Mouse (Mus musculus): ENCODE data around the gene Oas1f.
"Not testable (repeated sequence)": the region's sequence is repeated elsewhere in the genome, so short reads cannot be mapped to it uniquely, and the experiment has no call there.

The Oas1f gene

DNA sequence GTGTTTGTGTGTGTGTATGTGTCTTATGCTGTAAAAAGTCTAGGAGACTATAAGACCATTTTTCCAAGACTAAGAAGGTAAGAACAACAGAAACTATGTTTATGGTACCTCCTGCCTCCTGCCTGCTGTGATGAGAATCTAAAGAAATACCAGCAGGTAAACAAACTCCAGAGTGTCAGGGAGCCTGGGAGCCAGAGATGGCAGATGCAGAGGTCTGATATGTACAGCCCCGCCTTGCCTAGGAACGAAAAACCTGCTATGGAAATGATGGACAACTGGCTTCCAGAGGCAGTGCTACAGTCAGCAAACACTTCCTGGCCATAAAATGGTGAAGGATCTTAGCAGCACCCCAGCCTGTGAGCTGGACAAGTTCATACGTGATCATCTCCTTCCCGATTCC lies at the start of gene Oas1f:
Oas1f (plus strand) TSS at position 301 of the 400 bp plus-strand sequence.
- no peak for DNase-seq (ENCODE audit: low spot score)

DNA sequence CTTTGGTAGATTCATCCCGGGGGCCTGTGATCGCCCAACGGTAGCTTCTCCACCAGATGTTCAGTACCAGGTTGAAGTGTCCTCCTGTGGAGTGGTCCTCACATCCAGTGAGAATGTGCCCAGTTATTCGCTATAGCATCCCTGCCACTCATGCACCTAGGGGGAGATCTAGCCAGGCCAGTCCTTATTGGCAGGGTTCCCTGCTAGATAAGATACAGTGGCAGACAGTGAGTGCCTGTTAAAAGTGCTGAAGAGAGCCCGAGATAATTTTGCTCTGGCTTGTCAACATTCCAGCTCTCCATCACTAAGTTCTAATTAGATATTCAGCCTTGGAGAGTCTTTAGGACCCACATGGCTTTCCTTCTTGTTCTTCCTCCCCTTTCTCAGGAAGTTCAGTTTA lies 49.0 kb upstream of the Oas1f start:
- not testable (repeated sequence) for DNase-seq (ENCODE audit: low spot score)

DNA sequence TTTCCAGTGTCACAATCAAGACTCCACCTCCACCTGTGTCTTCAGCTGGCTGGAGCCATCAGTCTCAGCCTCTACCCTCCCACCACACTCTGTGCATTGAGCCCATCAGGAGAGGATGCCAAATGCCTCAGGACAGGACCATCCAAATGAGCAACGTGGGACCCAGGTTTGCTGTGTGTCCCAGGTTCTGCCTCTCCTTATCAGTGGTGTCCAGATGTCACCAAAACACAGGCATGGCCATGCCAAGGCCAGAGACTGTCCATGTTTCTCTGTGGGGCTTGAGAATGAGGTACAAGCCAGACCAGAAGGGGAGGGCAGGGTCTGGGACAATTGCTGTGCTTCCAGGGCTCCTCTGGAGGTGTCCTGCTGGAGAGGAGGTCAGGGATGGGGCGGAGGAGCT lies 48.2 kb upstream of the Oas1f start:
- DNase-seq (ENCODE audit: low spot score) = not testable (repeated sequence)

DNA sequence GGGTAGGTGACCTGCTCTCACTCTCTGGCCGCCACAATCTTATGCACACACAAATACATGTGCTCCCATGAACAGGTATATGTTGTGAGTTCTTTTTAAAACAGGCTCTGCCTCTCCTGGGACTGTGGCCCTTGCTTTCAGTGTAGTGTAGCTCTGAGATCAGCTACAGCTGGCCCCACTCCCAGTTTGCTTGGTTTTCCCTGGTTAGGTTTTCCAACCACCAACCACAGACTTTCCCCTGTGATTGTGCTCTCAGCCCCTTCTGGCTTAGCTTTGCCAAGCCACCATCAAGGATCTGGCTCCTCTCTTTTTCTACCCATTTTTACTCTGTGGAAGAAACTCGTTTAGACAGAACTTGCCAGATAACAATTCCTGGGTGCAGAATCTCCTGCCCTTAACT lies 43.6 kb upstream of the Oas1f start:
- DNase-seq (ENCODE audit: low spot score) = no peak

DNA sequence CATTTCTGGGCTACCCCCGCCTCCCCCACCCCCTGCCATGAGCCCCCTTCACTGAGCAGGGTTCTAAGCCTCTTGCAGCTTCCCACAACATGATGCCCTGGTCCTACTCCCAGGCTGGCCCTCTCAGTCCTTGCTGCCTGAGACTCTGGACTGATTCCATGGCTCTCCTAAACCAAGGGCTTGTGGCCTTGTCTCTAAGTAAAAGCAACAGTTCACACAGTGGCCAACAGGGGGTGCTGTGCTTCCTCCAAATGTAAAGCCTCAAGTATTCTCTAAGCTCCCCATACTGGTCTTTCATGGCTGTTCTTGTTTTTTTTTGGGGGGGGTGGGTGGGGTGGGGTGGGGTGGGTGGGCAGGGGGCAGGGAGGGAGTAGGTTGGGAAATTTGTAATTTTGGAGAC lies 40.7 kb upstream of the Oas1f start:
- peak; percentile 54 for DNase-seq (ENCODE audit: low spot score)

DNA sequence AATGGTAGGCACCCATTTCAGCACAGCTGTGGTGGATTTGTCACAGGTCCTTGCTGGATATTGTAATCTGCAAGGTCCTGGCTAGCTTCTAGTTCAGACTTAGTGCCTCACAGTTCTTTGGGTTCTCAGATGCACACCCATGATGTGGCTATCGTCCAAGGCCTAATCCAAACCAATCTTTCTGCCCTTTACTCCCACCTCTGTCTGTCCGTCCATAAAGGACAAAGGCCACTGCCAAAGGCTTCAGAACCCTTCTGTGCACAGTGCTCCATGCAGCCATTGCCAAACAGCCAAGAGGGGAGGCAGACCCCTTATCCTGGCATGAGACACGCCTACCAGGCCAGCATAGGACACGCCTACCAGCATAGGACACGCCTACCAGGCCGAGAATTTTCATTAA lies 38.0 kb upstream of the Oas1f start:
- no peak for DNase-seq (ENCODE audit: low spot score)

DNA sequence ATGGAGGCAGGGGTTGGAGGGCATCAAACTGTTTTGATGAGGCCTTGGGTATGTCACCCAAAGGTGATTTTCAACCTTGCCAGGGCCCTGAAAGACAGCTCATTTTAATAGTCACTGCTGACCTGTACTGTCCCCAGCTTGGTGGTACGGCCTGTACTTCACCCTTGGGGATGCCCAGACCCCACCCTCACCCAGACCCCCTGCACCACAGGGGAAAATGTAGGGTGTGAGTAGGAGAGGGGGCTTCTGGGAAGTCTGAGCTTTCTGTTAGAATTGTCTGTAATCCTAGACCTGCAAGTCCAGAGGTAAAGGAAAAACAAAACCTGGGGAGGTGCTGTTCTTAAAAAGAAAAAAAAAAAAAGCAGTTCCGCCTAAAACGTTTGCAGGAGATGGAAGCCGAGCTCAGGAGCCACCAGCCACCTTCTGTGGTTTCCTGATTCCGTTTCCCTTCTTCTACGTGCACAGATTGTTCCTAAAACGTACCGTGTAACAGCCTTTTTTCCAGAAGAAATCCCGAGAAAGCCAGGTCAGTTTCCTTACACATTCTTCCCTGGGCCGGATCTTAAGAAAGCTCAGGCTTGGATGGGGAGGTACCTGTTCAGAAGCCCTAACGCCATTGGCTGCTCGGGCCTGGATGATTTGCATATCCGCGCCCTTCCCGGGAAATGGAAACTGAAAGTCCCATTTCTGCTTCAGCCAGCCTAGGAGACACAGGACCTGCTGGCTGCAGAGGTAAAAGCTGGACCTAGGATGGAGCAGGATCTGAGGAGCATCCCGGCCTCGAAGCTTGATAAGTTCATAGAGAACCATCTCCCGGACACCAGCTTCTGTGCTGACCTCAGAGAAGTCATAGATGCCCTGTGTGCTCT lies 35.0 kb upstream of the Oas1f start, which contains the start of gene Oas1c:
Oas1c (minus strand) TSS at position 564 of the 869 bp plus-strand sequence.
- DNase-seq (ENCODE audit: low spot score) = peak; percentile 75

DNA sequence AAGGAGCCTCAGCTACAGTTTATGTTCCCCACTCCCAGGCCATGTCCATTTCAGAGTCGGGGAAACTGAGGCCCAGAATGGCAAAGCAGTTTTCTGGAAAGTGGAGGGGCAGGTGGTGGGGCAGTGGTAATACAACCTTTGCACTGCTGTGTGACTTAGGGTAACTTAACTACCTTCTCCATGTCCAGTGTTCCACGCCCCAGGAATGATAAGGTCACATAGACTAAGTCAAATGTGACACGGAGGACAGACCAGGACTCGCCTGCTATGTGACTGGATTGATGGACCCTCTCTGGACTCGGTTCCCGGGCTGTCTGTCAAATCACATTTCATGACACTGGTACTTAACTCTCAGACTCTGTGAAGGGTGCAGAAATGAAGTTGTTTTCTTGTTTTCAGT lies 34.1 kb upstream of the Oas1f start:
- DNase-seq (ENCODE audit: low spot score) = no peak

DNA sequence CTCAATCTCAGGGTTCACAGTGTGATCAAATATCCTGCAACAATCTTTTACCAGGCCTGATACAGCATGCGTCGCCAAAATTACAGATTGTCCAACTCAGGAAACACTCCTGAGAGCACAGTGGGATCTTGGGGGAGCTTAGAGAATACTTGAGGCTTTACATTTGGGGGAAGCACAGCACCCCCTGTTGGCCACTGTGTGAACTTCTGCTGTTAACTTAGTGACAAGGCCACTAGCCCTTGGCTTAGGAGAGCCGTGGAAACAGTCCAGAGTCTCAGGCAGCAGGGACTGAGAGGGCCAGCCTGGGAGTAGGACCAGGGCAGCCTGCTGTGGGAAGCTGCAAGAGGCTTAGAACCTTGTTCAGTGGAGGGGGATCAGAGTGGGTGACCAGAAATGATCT lies 31.2 kb upstream of the Oas1f start:
- DNase-seq (ENCODE audit: low spot score) = peak; percentile 15

DNA sequence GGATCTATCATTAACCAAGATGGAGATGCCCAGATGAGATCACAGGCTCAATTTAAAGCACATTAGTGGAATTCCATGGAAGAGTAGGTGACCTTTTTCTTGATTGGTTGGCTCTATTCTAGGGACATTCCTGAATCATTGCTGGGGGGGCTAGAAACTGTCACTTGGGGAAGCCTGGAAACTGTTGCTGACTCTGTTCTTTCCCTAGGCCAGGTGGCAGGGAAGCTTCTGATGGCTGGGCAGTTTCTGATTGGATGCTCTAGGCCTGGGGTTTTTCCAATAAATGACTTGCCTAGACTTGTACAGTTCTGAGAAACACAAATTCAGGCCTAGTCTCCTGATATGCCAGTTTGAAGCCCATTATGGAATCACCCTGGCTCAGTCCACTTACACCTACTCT lies 28.2 kb upstream of the Oas1f start:
- DNase-seq (ENCODE audit: low spot score) = no peak

DNA sequence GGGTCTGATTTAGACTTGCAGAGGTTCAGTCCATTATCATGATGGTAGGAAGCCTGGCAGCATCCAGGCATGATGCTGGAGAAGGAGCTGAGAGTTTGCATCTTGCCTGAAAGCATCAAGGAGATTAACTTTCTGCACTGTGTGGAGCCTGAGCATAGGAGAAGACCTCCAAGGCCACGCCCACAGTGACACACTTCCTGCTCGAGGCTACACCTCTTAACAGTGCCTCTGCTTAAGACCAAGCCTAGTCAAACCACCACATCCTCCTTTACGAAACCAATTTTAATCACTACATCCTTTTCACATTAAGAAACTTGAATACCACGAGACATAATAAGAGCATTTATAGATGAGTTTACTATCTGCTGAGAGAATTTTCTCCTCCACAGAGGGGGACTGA lies 16.1 kb upstream of the Oas1f start:
- DNase-seq (ENCODE audit: low spot score) = no peak

DNA sequence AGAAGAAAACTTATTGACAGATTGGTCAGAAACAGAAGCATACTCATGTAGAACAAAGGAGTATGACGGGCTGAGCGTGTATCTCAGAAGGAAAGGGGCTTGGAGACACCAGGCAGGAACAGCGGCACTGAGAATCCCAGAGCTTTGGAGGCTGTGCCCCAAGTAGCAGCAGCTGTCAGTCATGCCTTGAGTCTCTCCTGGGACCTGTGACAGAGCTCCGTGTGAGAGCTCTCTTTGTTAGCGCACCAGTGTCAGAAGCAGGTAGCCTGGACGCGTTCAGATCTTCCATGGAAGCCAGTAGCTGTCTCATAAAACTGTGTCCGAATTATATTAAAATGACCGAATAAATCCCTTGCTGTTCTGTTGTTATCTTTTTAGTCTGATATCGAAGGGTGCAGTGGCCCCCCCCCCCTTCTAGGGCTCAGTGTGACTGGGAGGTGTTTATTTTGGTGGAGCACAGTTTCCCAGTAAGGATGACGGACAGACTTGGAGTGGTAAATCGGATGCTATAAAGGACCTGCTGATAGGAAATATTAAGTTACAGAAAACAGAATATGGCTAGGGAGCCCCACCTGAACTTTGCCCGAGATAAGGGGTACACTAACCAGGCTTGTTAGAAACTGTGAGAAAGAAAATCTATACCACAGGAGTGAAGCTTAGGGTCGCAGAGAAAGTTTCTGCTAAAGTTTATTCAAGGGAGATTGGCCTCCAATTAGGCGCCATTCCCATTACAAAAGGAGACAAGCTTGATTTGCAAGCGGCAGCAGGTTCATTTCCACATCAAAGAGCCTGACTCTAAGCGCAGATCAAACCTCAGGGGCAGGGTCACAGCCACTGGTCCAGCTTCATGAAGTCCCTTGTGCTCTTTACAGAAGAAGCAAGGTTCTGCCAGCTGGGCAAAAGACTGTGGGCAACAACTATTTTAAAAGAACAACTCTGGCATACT lies 13.6 kb upstream of the Oas1f start:
- DNase-seq (ENCODE audit: low spot score) = no peak

DNA sequence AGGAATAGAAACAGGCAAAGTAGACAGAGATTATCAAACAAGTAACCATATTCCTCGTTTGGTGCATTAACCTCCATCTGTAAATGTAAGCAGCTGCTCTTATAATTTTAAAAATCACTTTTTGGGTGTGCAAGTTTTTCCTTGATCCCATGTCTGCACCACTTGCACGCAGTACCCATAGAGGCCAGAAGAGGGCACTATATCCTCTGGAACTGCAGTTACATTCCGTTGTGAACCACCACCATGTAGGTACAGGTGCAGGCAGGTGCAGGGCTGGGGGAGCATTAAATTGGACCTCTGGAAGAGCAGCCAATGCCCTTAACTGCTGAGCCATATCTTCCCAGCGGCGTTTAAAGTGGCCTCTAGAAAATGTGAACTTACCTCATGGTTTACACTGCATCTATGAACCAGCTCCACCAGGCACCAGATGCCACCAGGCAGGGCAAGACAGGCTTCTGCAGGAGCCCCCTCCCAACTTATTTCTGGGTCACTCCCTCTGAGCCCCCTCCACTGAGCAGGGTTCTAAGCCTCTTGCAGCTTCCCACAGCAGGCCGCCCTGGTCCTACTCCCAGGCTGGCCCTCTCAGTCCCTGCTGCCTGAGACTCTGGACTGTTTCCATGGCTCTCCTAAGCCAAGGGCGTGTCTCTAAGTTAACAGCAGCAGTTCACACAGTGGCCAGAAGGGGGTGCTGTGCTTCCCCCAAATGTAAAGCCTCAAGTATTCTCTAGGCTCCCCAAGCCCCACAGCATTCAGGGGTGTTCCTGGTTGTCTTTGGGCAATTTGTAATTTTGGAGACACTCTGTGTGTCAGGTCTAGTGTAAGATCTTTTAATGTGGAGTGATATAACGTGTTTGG lies 10.2 kb upstream of the Oas1f start:
- DNase-seq (ENCODE audit: low spot score) = peak; percentile 55

DNA sequence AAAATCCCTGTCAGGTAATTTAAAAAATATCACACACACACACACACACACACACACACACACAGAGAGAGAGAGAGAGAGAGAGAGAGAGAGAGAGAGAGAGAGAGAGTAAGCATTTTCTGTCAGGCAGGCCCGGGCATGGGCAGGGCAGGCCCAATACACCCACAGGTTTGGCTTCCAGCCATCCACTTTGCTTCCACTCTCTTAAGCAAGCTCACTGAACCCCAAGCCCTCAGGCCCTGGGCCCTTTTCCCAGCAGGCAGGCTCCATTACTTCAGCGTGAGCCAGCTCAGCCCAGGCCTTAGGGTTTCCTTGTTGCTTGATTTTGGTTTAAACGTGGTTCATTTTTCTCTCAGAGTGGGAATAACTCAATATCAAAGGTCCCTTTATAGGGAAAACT lies 2.5 kb upstream of the Oas1f start:
- no peak for DNase-seq (ENCODE audit: low spot score)

DNA sequence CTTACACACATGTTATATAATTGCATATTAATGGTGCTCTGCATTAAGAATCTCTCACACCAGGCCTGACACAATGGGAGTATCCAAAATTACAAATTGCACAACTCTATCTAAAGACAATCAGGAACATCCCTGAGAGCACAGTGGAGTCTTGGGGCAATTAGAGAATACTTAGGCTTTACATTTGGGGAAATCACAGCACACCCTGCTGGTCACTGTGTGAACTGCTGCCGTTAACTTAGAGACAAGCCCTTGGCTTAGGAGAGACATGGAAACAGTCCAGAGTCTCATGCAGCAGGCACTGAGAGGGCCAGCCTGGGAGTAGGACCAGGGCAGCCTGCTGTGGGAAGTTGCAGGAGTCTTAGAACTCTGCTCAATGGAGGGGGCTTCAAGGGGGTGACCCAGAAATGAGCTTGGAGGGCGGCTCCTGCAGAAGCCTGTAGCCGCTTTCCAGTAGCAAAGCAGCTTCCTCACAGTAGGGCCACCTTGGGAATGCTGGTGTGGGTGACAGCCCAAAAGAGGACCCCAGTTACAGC lies 2.5 kb downstream of the Oas1f start:
- peak; percentile 56 for DNase-seq (ENCODE audit: low spot score)

DNA sequence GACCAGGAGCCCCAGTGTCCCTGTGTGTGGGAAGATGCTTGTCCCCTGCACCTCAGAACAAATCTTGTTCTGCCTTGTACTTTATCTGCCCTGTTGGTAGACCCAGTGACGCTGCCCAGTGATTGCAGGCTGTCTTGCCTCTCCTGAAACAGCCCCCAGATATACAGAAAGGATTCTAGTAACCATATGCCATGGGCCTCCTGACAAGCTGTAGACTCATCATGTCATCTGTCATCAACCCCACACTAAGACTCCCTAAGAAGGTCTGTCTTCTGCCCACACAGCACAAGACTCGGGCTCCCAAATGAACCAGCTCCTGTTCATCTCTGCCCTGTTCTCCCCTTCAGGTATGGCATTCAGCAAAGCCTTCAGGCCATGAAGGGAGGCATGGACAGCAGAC lies 12.1 kb downstream of the Oas1f start:
- peak; percentile 13 for DNase-seq (ENCODE audit: low spot score)

DNA sequence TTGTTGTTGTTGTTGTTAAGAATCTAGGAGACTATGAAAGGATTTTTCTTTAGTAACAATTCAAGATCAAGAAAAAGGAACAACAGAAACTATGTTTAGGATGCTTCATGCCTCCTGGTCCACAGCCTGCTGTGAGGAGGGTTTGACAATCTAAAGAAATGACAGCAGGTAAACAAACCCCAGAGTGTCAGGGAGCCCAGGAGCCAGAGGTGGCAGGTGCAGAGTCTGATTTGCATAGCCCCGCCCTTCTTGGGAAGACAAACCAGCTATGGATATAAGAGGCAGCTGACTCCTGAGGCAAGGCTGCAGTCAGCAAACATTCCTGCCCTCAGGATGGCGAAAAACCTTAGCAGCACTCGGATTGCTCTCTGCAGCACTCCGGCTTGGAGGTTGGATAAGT lies 14.0 kb downstream of the Oas1f start, which contains the start of gene Oas1h:
Oas1h (plus strand) TSS at position 301 of the 400 bp plus-strand sequence.
- DNase-seq (ENCODE audit: low spot score) = no peak

DNA sequence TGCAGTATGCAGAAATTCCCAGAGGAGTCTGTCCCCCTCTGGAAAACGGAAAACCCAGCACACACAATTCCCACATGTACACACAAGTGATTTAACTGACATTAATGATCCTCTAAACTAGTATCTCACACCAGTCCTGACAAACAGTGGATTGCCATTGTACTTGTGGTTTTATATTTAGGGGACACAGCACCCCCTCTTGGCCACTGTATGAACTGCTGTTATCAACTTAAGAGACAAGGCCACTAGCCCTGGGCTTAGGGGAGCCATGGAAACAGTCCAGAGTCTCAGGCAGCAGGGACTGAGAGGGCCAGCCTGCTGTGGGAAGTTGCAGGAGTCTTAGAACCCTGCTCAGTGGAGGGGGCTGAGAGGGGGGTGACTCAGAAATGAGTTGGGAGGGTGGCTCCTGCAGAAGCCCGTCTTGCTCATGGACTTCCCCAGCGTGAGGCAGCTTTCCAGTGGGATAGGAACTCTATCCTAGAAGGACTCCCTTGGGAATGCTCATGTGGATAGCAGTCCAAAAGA lies 18.2 kb downstream of the Oas1f start:
- DNase-seq (ENCODE audit: low spot score) = peak; percentile 25

DNA sequence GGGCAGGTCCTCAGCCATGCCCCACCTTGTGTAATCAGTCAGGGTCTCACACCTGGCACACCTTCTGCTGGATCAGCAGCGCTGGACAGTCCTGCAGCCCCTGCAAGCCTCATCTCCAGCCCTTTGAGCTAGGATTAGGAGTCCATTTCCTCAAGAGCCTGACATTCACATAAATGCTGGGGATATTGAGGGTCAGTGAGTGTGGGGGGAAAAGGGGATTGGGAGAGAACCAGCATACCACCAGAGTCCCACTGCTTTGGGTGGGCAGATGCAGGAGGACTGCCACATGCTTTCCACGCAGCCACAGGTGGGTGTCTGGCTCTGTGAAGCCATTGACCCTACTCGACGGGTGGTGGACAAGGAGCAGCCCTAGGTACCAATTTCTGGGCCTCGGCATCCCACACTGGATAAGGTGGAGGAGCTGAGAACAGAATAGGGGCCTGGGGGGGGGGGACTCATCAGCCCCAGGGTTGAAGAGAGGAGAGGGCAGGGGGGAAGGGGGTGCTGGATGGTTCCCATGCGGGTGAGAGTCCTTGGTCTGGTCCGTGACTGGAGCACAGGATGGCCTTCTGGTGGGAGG lies 22.4 kb downstream of the Oas1f start:
- DNase-seq (ENCODE audit: low spot score) = no peak

DNA sequence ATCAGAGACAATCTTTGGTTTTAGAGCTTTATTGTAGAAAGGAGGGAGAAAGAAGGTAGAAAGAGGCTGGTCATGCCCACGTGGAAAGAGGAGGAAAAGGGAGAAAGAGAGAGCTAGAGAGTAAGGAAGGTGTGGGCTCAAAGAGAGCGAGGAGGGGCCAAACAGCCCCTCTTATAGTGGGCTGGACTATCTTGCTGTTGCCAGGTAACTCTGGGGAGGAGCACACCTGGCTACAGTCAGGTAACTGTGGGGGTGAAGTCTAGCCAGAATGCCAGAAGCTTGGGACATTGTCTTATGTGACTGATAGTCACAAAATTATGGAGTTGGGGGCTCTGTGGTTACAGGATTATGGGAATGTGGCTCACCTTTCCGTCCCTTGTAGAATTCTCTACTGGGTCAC lies 22.9 kb downstream of the Oas1f start:
- DNase-seq (ENCODE audit: low spot score) = no peak

DNA sequence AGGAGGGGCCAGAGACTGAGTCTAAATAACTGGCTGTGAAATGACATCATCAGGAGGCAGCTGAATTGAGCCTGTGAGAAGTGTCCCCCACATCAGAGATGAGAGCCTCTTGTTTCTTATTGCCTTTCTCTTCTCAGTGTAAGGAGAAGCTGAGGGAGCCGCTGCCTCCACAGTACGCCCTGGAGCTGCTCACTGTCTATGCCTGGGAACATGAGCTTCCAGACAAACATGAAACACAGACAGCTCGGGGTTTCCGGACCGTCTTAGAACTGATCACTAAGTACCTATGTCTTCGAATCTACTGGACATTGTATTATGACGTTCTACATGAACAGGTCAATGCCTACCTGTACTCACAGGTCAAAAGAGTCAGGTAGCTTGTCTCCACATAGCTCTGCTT lies 23.6 kb downstream of the Oas1f start:
- DNase-seq (ENCODE audit: low spot score) = no peak
